Mouse (Mus musculus) heart, embryonic 10.5 days (tissue): ENCODE measurements around the gene Vdac1. TPM values are rescaled to one million over a fixed set of nuclear protein-coding genes. Genes with fewer than 3 reads are reported as not detected.
A peak's percentile ranks its signal among the peaks of the same experiment; 100 is the strongest.

Source experiments
- DNase-seq: peaks from one replicate; pipeline ENCODE4 v3.0.0-alpha.2; 2017; ENCODE audit warnings: low spot score
- H3K27ac ChIP-seq: fragments of 300-500 bp; sonication (generic); 2 replicates; pipeline ENCODE4 v1.5.1; 2016; ENCODE audit warnings: mild to moderate bottlenecking
- H3K27me3 ChIP-seq: fragments of 300-500 bp; sonication (generic); 2 replicates; pipeline ENCODE4 v1.6.1; 2016; ENCODE audit warnings: mild to moderate bottlenecking; ENCODE audit not compliant: poor library complexity, insufficient read depth, severe bottlenecking
- H3K36me3 ChIP-seq: fragments of 300-500 bp; sonication (generic); 2 replicates; pipeline ENCODE4 v1.6.1; 2016; ENCODE audit warnings: mild to moderate bottlenecking, moderate library complexity
- H3K4me1 ChIP-seq: fragments of 300-500 bp; sonication (generic); 2 replicates; pipeline ENCODE4 v1.6.1; 2016; ENCODE audit warnings: mild to moderate bottlenecking
- H3K4me3 ChIP-seq: fragments of 300-500 bp; sonication (generic); 2 replicates; pipeline ENCODE4 v1.5.1; 2016; ENCODE audit warnings: mild to moderate bottlenecking, moderate library complexity
- H3K9me3 ChIP-seq: fragments of 300-500 bp; sonication (generic); 2 replicates; pipeline ENCODE4 v1.6.1; 2016; ENCODE audit warnings: mild to moderate bottlenecking, moderate library complexity
- WGBS: fragments of 180-500 bp; shearing (Covaris S2); methylation state at CpG from one replicate; pipeline ENCODE4 v1.1.7; 2016; 5-methylcytosine and 5-hydroxymethylcytosine counted together
- polyA plus RNA-seq: library from polyadenylated mRNA; unstranded; fragments of >200 nt; fragmentation: Nextera tagmentation; extraction: Ambion mirVana; gene quantifications from 2 replicates; pipeline ENCODE4 v1.2.1, GENCODE M21; 2016

Gene Vdac1
- polyA plus RNA-seq, 1 experiment from 2014 or later, result 304 TPM

- H3K9me3 ChIP-seq, result no peaks in the 10 kb centered on the region
- WGBS, result 70% methylated on average over 10 of the region's 10 CpGs
Observed at GRCm38 (mm10) chr11:52337651-52338295, 22.9 kb upstream of the Vdac1 start.

GRCm38 (mm10) chr11:52338351-52338750 lies 22.3 kb upstream of the Vdac1 start:
- Histone ChIP-seq H3K36me3 (no peaks in the 10 kb centered on the region), H3K9me3 (no peaks in the 10 kb centered on the region), H3K4me3 (no peak overlapping the region), H3K4me1 (peaks cover 21% of the 10 kb centered on the region), H3K27me3 (no peaks in the 10 kb centered on the region), H3K27ac (no peak overlapping the region)
- DNase-seq, result no peak
- WGBS, result 56% methylated on average over 3 of the region's 3 CpGs

More at GRCm38 (mm10) chr11:52337651-52338295, 22.9 kb upstream of the Vdac1 start:
- no peaks in the 10 kb centered on the region for H3K27me3 ChIP-seq
- no peak overlapping the region for H3K4me3 ChIP-seq
- H3K27ac ChIP-seq, result no peak overlapping the region
- no peaks in the 10 kb centered on the region for H3K36me3 ChIP-seq
- no peak for DNase-seq
- H3K4me1 ChIP-seq, result peaks cover 27% of the 10 kb centered on the region

GRCm38 (mm10) chr11:52339098-52339497 lies 21.6 kb upstream of the Vdac1 start:
- WGBS, result 88% methylated on average over 4 of the region's 4 CpGs
- Histone ChIP-seq H3K4me1 (peaks cover 18% of the 10 kb centered on the region), H3K27ac (no peak overlapping the region), H3K9me3 (no peaks in the 10 kb centered on the region), H3K36me3 (no peaks in the 10 kb centered on the region), H3K27me3 (no peaks in the 10 kb centered on the region), H3K4me3 (no peak overlapping the region)
- DNase-seq, result no peak

- no peaks in the 10 kb centered on the region for H3K9me3 ChIP-seq
- WGBS, result 91% methylated on average over 12 of the region's 12 CpGs
- H3K4me1 ChIP-seq, result peaks cover 18% of the 10 kb centered on the region
- no peaks in the 10 kb centered on the region for H3K36me3 ChIP-seq
- no peak overlapping the region for H3K27ac ChIP-seq
- H3K27me3 ChIP-seq, result no peaks in the 10 kb centered on the region
- H3K4me3 ChIP-seq, result no peak overlapping the region
- no peak for DNase-seq
Observed at GRCm38 (mm10) chr11:52339512-52339911, 21.1 kb upstream of the Vdac1 start.

- Histone ChIP-seq H3K4me1 (peaks cover 18% of the 10 kb centered on the region), H3K9me3 (no peaks in the 10 kb centered on the region), H3K27me3 (no peaks in the 10 kb centered on the region), H3K4me3 (no peak overlapping the region), H3K27ac (peak overlapping the region; percentile 52; the same call in 1 of the 2 replicates), H3K36me3 (no peaks in the 10 kb centered on the region)
- no peak for DNase-seq
- WGBS, result 87% methylated on average over 12 of the region's 12 CpGs
Observed at GRCm38 (mm10) chr11:52340123-52340864, 20.4 kb upstream of the Vdac1 start.

- peaks cover 23% of the 10 kb centered on the region for H3K4me1 ChIP-seq
- H3K36me3 ChIP-seq, result no peaks in the 10 kb centered on the region
- H3K27ac ChIP-seq, result peak overlapping the region; percentile 52
- DNase-seq, result no peak
- no peaks in the 10 kb centered on the region for H3K9me3 ChIP-seq
- 40% methylated on average over 9 of the region's 9 CpGs for WGBS
- no peaks in the 10 kb centered on the region for H3K27me3 ChIP-seq
- no peak overlapping the region for H3K4me3 ChIP-seq
Observed at GRCm38 (mm10) chr11:52341001-52341400, 19.7 kb upstream of the Vdac1 start.

GRCm38 (mm10) chr11:52341476-52341875 lies 19.2 kb upstream of the Vdac1 start:
- WGBS, result 69% methylated on average over 5 of the region's 5 CpGs
- Histone ChIP-seq H3K36me3 (no peaks in the 10 kb centered on the region), H3K4me1 (peaks cover 25% of the 10 kb centered on the region), H3K27me3 (no peaks in the 10 kb centered on the region), H3K27ac (peak overlapping the region; percentile 52), H3K9me3 (no peaks in the 10 kb centered on the region), H3K4me3 (no peak overlapping the region)
- no peak for DNase-seq

GRCm38 (mm10) chr11:52342296-52342695 lies 18.4 kb upstream of the Vdac1 start:
- WGBS, result 82% methylated on average over 4 of the region's 4 CpGs
- H3K27ac ChIP-seq, result no peak overlapping the region
- H3K9me3 ChIP-seq, result no peaks in the 10 kb centered on the region
- H3K36me3 ChIP-seq, result no peaks in the 10 kb centered on the region
- DNase-seq, result no peak
- peaks cover 30% of the 10 kb centered on the region for H3K4me1 ChIP-seq
- H3K4me3 ChIP-seq, result no peak overlapping the region
- H3K27me3 ChIP-seq, result no peaks in the 10 kb centered on the region

GRCm38 (mm10) chr11:52343162-52343561 lies 17.5 kb upstream of the Vdac1 start:
- Histone ChIP-seq H3K36me3 (no peaks in the 10 kb centered on the region), H3K4me1 (peaks cover 27% of the 10 kb centered on the region), H3K27ac (no peak overlapping the region), H3K27me3 (no peaks in the 10 kb centered on the region), H3K4me3 (no peak overlapping the region), H3K9me3 (no peaks in the 10 kb centered on the region)
- WGBS, result 3% methylated on average over 6 of the region's 6 CpGs
- peak; percentile 88 for DNase-seq

- no peaks in the 10 kb centered on the region for H3K36me3 ChIP-seq
- H3K27ac ChIP-seq, result no peak overlapping the region; the same call in 1 of the 2 replicates
- WGBS, result 62% methylated on average over 12 of the region's 12 CpGs
- H3K27me3 ChIP-seq, result no peaks in the 10 kb centered on the region
- peak overlapping the region; percentile 52; the same call in 1 of the 2 replicates for H3K4me3 ChIP-seq
- H3K4me1 ChIP-seq, result peaks cover 27% of the 10 kb centered on the region
- no peak for DNase-seq
- H3K9me3 ChIP-seq, result no peaks in the 10 kb centered on the region
Observed at GRCm38 (mm10) chr11:52344991-52345777, 15.5 kb upstream of the Vdac1 start.

GRCm38 (mm10) chr11:52345939-52346634 lies 14.6 kb upstream of the Vdac1 start:
- 12% methylated on average over 10 of the region's 12 CpGs for WGBS
- H3K9me3 ChIP-seq, result no peaks in the 10 kb centered on the region
- peak; percentile 93 for DNase-seq
- H3K4me1 ChIP-seq, result peaks cover 25% of the 10 kb centered on the region
- H3K27ac ChIP-seq, result peak overlapping the region; percentile 79
- peak overlapping the region; percentile 52 for H3K4me3 ChIP-seq
- no peaks in the 10 kb centered on the region for H3K36me3 ChIP-seq
- H3K27me3 ChIP-seq, result no peaks in the 10 kb centered on the region

- 3% methylated on average over 12 of the region's 12 CpGs for WGBS
- Histone ChIP-seq H3K36me3 (no peaks in the 10 kb centered on the region), H3K27ac (peak overlapping the region; percentile 79), H3K4me1 (peaks cover 25% of the 10 kb centered on the region), H3K4me3 (peak overlapping the region; percentile 52), H3K27me3 (no peaks in the 10 kb centered on the region), H3K9me3 (no peaks in the 10 kb centered on the region)
- DNase-seq, result peak; percentile 89
Observed at GRCm38 (mm10) chr11:52346635-52347005, 14.0 kb upstream of the Vdac1 start.
